Mouse (Mus musculus) embryonic facial prominence, embryonic 11.5 days (tissue): ENCODE measurements around the gene Ppip5k2. TPM values are rescaled to one million over a fixed set of nuclear protein-coding genes. Genes with fewer than 3 reads are reported as not detected.

Source experiments
- ATAC-seq: fragments of 200-750 bp; cut with Nextera tagmentation; replicated peaks from 2 replicates; pipeline ENCODE4 v1.8.0; 2017; ENCODE audit warnings: low read depth; ENCODE audit not compliant: insufficient number of reproducible peaks, low FRiP score, low TSS enrichment
- DNase-seq: peaks from one replicate; pipeline ENCODE4 v3.0.0-alpha.2; 2015; ENCODE audit warnings: low spot score
- H3K27ac ChIP-seq: fragments of 300-500 bp; sonication (generic); replicated peaks from 2 replicates; pipeline ENCODE4 v1.5.1; 2014; ENCODE audit warnings: mild to moderate bottlenecking, low read depth, low read length, control low read depth
- H3K27me3 ChIP-seq: fragments of 300-500 bp; sonication (generic); 2 replicates; pipeline ENCODE4 v1.6.1; 2014; ENCODE audit warnings: mild to moderate bottlenecking, low read length, moderate library complexity, mixed read lengths; ENCODE audit not compliant: control insufficient read depth, insufficient read depth
- H3K36me3 ChIP-seq: fragments of 300-500 bp; sonication (generic); replicated peaks from 2 replicates; pipeline ENCODE4 v1.6.1; 2014; ENCODE audit warnings: low read depth, mild to moderate bottlenecking, low read length, moderate library complexity, mixed read lengths; ENCODE audit not compliant: control insufficient read depth, insufficient read depth
- H3K4me1 ChIP-seq: fragments of 300-500 bp; sonication (generic); 2 replicates; pipeline ENCODE4 v1.6.1; 2014; ENCODE audit warnings: low read length, mixed read lengths; ENCODE audit not compliant: control insufficient read depth, insufficient read depth
- H3K4me2 ChIP-seq: fragments of 300-500 bp; sonication (generic); 2 replicates; pipeline ENCODE4 v1.6.1; 2014; ENCODE audit warnings: low read depth, mild to moderate bottlenecking, control low read depth, low read length, moderate library complexity
- H3K4me3 ChIP-seq: fragments of 300-500 bp; sonication (generic); 2 replicates; pipeline ENCODE4 v1.5.1; 2014; ENCODE audit warnings: low read depth, low read length, control low read depth
- H3K9ac ChIP-seq: fragments of 300-500 bp; sonication (generic); replicated peaks from 2 replicates; pipeline ENCODE4 v1.6.1; 2014; ENCODE audit warnings: mild to moderate bottlenecking, control low read depth, low read length
- H3K9me3 ChIP-seq: fragments of 300-500 bp; sonication (generic); replicated peaks from 2 replicates; pipeline ENCODE4 v1.6.1; 2016; ENCODE audit warnings: mild to moderate bottlenecking, low read length, inconsistent platforms, mixed read lengths; ENCODE audit not compliant: control insufficient read depth
- WGBS: fragments of 180-500 bp; shearing (Covaris S2); extraction: QIAGEN DNeasy Blood & Tissue Kit; methylation state at CpG from one replicate; pipeline ENCODE4 v1.1.7; 2014; 5-methylcytosine and 5-hydroxymethylcytosine counted together
- polyA plus RNA-seq: library from polyadenylated mRNA; unstranded; fragments of >200 nt; fragmentation: Nextera tagmentation; extraction: Ambion mirVana; gene quantifications from 2 replicates; pipeline ENCODE4 v1.2.1, GENCODE M21; 2014

The Ppip5k2 gene
- polyA plus RNA-seq, 1 experiment from 2014 or later = 52.0 TPM

GRCm38 (mm10) chr1:97753216-97753615 is 17.0 kb downstream of the Ppip5k2 start:
- H3K9ac ChIP-seq = no peak overlapping the region
- DNase-seq (no peak), ATAC-seq (no peak)
- no peak overlapping the region for H3K4me3 ChIP-seq
- no peaks in the 10 kb centered on the region; the same call in 1 of the 2 replicates for H3K36me3 ChIP-seq
- no peaks in the 10 kb centered on the region for H3K4me1 ChIP-seq
- H3K4me2 ChIP-seq = no peak overlapping the region
- no peaks in the 10 kb centered on the region for H3K9me3 ChIP-seq
- no peaks in the 10 kb centered on the region for H3K27me3 ChIP-seq
- no peak overlapping the region for H3K27ac ChIP-seq

GRCm38 (mm10) chr1:97748163-97748562 is 22.0 kb downstream of the Ppip5k2 start:
- no peaks in the 10 kb centered on the region for H3K4me1 ChIP-seq
- no peaks in the 10 kb centered on the region; the same call in 1 of the 2 replicates for H3K36me3 ChIP-seq
- WGBS = 92% methylated on average over 3 of the region's 3 CpGs
- ATAC-seq (no peak), DNase-seq (no peak)
- H3K9ac ChIP-seq = no peak overlapping the region
- H3K4me3 ChIP-seq = no peak overlapping the region
- H3K9me3 ChIP-seq = no peaks in the 10 kb centered on the region
- no peak overlapping the region for H3K4me2 ChIP-seq
- no peaks in the 10 kb centered on the region for H3K27me3 ChIP-seq
- no peak overlapping the region for H3K27ac ChIP-seq

- ATAC-seq (no peak), DNase-seq (no peak)
- Histone ChIP-seq H3K9ac (no peak overlapping the region), H3K27ac (no peak overlapping the region), H3K4me1 (no peaks in the 10 kb centered on the region), H3K4me2 (no peak overlapping the region), H3K4me3 (no peak overlapping the region), H3K36me3 (no peaks in the 10 kb centered on the region; the same call in 1 of the 2 replicates), H3K9me3 (no peaks in the 10 kb centered on the region), H3K27me3 (no peaks in the 10 kb centered on the region)
- WGBS = 94% methylated on average over 7 of the region's 7 CpGs
Observed at GRCm38 (mm10) chr1:97746261-97746660, 23.9 kb downstream of the Ppip5k2 start.

- DNase-seq = no peak
- no peak for ATAC-seq
- WGBS = 91% methylated on average over 4 of the region's 4 CpGs
- H3K9ac ChIP-seq = no peak overlapping the region
- H3K4me3 ChIP-seq = no peak overlapping the region
- H3K27me3 ChIP-seq = no peaks in the 10 kb centered on the region
- no peak overlapping the region for H3K4me2 ChIP-seq
- H3K9me3 ChIP-seq = no peaks in the 10 kb centered on the region
- H3K4me1 ChIP-seq = no peaks in the 10 kb centered on the region
- H3K36me3 ChIP-seq = no peaks in the 10 kb centered on the region
- H3K27ac ChIP-seq = no peak overlapping the region
Observed at GRCm38 (mm10) chr1:97745712-97746111, 24.5 kb downstream of the Ppip5k2 start.

GRCm38 (mm10) chr1:97743063-97743462 is 27.1 kb downstream of the Ppip5k2 start:
- 97% methylated on average over 1 of the region's 1 CpGs for WGBS
- no peaks in the 10 kb centered on the region for H3K9me3 ChIP-seq
- no peaks in the 10 kb centered on the region for H3K4me1 ChIP-seq
- H3K27me3 ChIP-seq = no peaks in the 10 kb centered on the region
- no peak overlapping the region for H3K27ac ChIP-seq
- H3K4me3 ChIP-seq = no peak overlapping the region
- ATAC-seq (no peak), DNase-seq (no peak)
- H3K4me2 ChIP-seq = no peak overlapping the region
- H3K36me3 ChIP-seq = no peaks in the 10 kb centered on the region
- H3K9ac ChIP-seq = no peak overlapping the region

GRCm38 (mm10) chr1:97729339-97729738 is 40.9 kb downstream of the Ppip5k2 start:
- Histone ChIP-seq H3K36me3 (0 out of 2 replicates have a peak, but pooled peaks cover 2% of the 10 kb centered on the region), H3K4me1 (no peaks in the 10 kb centered on the region), H3K9me3 (no peaks in the 10 kb centered on the region), H3K4me2 (no peak overlapping the region), H3K9ac (no peak overlapping the region), H3K4me3 (no peak overlapping the region), H3K27me3 (no peaks in the 10 kb centered on the region), H3K27ac (no peak overlapping the region)
- DNase-seq = no peak
- 90% methylated on average over 1 of the region's 1 CpGs for WGBS
- ATAC-seq = no peak

- Histone ChIP-seq H3K27ac (no peak overlapping the region), H3K4me3 (no peak overlapping the region), H3K27me3 (no peaks in the 10 kb centered on the region), H3K4me1 (no peaks in the 10 kb centered on the region), H3K9me3 (no peaks in the 10 kb centered on the region), H3K9ac (no peak overlapping the region), H3K36me3 (0 out of 2 replicates have a peak, but pooled peaks cover under 1% of the 10 kb centered on the region), H3K4me2 (no peak overlapping the region)
- DNase-seq (peak; percentile 7), ATAC-seq (no peak)
- 81% methylated on average over 2 of the region's 2 CpGs for WGBS
Observed at GRCm38 (mm10) chr1:97726730-97727129, 43.5 kb downstream of the Ppip5k2 start.

GRCm38 (mm10) chr1:97718440-97718839 is 51.8 kb downstream of the Ppip5k2 start:
- Histone ChIP-seq H3K4me3 (no peak overlapping the region), H3K27ac (no peak overlapping the region), H3K9ac (no peak overlapping the region), H3K27me3 (no peaks in the 10 kb centered on the region), H3K9me3 (no peaks in the 10 kb centered on the region), H3K36me3 (no peaks in the 10 kb centered on the region; the same call in 1 of the 2 replicates), H3K4me2 (no peak overlapping the region), H3K4me1 (no peaks in the 10 kb centered on the region)
- DNase-seq = no peak
- 89% methylated on average over 9 of the region's 9 CpGs for WGBS
- ATAC-seq = no peak
